Mouse (Mus musculus) left cerebral cortex, postnatal 4 days (tissue): ENCODE results near the gene Smarcal1. TPM values are rescaled to one million over a fixed set of nuclear protein-coding genes. Genes with fewer than 3 reads are reported as not detected.

Experiments used
- DNase-seq: peaks from one replicate; pipeline ENCODE4 v3.0.0-alpha.2; 2022
- intact Hi-C: fragments of 180-260 bp; cut with DNase I; formaldehyde crosslinking; loops from one replicate; pipeline ENCODE4 v1.15.1; 2025
- total RNA-seq, 2 experiments: library from RNA; stranded (reverse); gene quantifications; 2 replicates each; pipeline ENCODE4 v1.2.3; 2021

The Smarcal1 gene
- 10 to 100 TPM; 46.8 to 50.9 TPM for total RNA-seq

- intact Hi-C loops = no loop called here
- DNase-seq = peak; percentile 92
Observed at GRCm38 (mm10) chr1:72582947-72583731, at the start of gene Smarcal1. Smarcal1 (plus strand) TSS chr1:72583251.

DNA sequence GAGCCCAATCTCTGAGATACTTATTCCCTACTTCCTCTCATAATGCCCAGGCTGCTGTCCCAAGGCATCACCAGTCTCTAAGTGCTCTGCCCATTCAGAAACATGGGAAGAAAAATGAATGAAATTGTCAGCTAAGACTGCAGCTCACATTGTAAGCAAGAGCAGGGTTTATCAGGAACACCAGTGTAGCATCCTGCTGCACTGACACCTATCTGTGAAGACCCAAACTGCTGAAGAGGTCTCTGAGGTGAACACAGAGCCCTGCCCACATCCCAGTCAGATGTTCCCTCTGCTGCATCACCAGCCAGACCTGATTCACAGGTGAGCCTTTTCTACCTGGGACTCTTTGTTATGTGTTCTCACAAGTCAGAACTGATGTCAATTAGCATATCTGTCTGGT is 49.6 kb upstream of the Smarcal1 start:
- intact Hi-C loops = loop anchor here (5.0 kb wide), 1 partner anchor 41 kb away; no protein-coding TSS in a partner anchor
- no peak for DNase-seq

DNA sequence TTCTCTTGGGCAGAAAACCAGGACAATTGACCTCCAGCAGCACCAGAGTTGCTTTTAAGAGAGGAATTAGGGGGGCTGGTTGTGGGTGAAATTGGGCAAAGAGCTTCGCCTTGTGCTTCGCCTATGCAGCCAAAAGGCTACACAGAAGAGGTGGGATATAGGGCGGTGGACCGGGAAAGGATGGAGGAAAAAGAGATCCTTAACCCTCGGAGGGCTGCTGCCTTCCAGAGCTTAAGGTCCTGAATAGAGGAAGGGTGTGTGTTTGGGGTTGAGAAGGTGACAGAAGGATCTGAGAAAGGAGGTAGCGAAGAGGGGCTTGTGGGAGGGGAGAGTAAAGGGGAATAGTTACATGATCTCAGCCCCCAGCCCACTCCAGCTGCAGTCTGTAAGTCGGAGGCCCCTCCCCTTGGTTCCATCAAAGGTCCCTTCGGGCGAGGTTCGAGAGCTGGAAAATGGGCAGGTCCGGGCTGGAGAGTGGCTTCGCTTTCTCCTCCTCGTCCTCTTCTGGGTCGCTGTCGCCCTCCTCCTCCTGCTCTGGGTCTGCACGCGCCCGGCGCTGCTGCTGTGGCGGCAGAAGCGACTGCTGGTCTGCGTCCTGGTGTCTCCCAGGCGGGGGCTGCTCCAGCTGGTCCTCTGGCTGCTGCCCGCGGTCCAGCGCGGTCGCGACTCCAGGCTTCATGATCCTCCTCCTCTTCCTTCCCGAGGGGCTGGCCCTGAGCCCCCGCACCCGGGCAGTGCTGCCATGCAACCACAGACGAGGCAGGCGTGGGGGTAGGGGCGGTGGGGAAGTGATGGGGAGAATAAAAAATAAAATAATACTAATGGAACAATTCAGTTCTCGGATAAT is 47.1 kb upstream of the Smarcal1 start:
- intact Hi-C loops = loop anchor here (5.0 kb wide), 1 partner anchor 41 kb away; no protein-coding TSS in a partner anchor
- peak; percentile 72 for DNase-seq

DNA sequence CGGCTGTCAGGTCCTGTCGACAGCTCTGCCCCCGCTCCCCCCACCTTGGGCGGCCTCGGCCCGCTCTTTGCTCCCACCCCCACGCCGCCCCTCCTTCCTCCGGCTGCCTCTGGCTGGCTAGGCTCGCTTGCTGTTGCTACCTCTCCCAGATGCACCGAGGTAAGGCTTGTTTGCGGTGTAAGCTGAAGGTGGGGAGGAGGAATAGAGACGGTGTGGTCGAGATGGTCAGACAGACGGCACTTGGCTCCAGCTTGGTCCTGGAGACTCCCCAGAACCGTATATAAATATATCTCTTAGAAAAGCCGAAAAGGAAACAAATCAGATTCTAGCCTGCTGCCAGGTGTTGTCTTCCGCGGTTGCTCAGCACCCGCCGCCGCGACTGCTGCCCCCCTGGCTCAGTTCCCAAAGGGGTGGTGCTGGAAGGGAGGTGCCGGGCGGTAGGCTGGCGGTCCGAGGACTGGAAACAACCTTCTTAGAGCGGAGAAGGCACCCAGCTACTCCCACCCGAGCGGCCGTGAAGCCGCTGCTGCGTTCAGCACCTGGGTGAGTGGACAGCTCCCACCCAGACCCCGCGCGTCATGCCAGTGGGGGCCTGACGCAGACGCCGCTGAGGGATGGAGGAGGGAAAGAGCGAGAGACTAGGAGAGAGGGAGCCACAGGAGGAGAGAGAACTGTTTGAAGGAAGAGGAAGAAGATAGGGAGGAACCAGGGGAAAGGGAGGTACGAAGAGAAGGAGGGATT is 46.3 kb upstream of the Smarcal1 start, which contains the start of gene March4:
TSS of gene March4 (minus strand) at position 320 of the 741 bp plus-strand sequence.
- peak; percentile 88 for DNase-seq
- intact Hi-C loops = loop anchor here (5.0 kb wide), 1 partner anchor 41 kb away; no protein-coding TSS in a partner anchor

- intact Hi-C loops = loop anchor here (5.0 kb wide), 1 partner anchor 39 kb away; no protein-coding TSS in a partner anchor
- peak; percentile 8 for DNase-seq
Observed at GRCm38 (mm10) chr1:72538266-72538665, 44.8 kb upstream of the Smarcal1 start.

DNA sequence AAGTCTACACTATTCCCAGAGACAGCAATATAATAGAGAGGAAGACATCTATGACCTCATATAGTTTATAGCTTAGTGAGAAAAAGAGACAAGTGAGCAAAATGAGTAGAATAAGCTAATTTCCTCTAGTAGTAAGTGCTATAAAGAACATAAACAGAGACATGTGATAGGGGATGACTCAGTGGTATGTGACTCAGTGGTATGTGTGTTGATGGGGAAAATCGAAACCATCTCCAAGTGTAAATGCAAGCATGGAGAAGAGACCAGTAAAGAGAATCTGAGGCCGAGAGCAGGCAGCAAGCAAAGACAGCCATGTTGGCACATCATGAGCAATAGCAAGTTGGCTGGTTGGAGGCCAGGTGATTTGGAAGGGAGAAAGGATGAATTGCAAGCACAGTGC is 32.7 kb upstream of the Smarcal1 start:
- intact Hi-C loops = no loop called here

GRCm38 (mm10) chr1:72556471-72556870 is 26.6 kb upstream of the Smarcal1 start:
- DNase-seq = no peak
- intact Hi-C loops = no loop called here

More for the DNA sequence above, 32.7 kb upstream of the Smarcal1 start:
- no peak for DNase-seq

DNA sequence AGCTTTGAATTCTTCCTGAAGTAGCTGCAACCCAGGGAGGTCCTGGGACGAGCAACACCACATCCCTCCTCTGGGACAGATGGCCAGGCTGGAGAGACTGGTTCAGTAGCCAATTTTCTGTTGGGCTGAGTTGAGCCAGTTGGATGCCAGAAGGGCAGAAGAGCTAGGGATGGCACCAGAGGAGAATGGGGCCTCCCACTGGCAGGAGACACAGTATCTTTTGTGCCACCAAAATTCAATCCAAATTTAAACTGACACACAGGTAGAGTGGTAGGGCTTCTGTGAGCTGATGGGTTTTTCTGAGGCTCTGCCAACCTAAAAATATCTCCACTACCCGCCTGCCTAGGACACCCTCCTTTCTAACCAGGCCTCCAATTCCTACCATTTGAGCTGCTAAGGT is 24.4 kb upstream of the Smarcal1 start:
- intact Hi-C loops = no loop called here
- peak; percentile 20 for DNase-seq

- intact Hi-C loops = no loop called here
- no peak for DNase-seq
Observed at GRCm38 (mm10) chr1:72564334-72564962, 18.6 kb upstream of the Smarcal1 start.

DNA sequence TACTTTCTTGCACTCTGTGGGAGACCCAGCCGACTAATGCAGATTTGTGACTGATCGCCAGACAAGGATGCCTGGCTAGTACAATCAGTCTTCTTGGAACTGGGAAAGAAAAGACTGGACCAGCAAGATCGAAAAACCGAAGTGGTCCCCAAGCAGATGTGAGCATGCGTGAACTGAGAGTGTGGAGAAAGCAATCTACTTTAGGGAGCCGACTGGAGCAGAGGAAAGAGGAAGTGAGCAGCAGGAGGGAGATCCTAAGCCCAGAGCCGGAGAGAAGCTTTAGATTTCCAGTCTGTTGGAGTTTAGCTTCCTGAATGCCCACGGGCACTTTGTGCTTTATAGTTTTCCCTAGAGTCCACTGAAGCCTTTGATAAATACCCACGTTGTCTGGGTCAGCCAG is 16.0 kb upstream of the Smarcal1 start:
- intact Hi-C loops = no loop called here

GRCm38 (mm10) chr1:72568725-72569124 is 14.3 kb upstream of the Smarcal1 start:
- no peak for DNase-seq

More for the DNA sequence above, 16.0 kb upstream of the Smarcal1 start:
- DNase-seq = no peak

DNA sequence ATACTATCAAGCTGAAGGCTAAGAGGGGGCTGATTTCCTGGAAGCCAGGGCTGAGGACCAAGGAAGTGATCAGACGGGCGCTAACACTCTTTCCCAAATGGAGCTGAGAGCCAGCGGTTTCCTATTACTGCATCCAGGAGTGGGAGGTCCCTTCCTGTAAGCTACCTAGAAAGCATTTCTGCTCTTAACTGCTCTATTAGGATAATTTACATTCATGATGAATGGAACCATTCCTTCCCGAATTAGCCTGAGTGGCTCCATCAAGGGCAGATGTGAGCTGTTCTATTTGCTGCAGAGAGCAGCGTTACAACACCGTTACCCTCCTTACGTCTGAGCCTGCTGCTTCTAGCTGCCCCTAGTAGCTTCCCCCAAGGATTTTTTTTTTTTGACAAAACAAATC is 9.0 kb upstream of the Smarcal1 start:
- no peak for DNase-seq
- intact Hi-C loops = loop anchor here (10.0 kb wide), 1 partner anchor 99 kb away; no protein-coding TSS in a partner anchor

More at GRCm38 (mm10) chr1:72568725-72569124, 14.3 kb upstream of the Smarcal1 start:
- intact Hi-C loops = no loop called here

- intact Hi-C loops = loop anchor here (5.0 to 10.0 kb wide), 2 partner anchors 37 to 100 kb away; partner anchors contain the start of gene March4
- DNase-seq = no peak
Observed at GRCm38 (mm10) chr1:72574608-72575007, 8.4 kb upstream of the Smarcal1 start.

- intact Hi-C loops = loop anchor here (5.0 to 10.0 kb wide), 2 partner anchors 38 to 100 kb away; partner anchors contain the start of gene March4
- no peak for DNase-seq
Observed at GRCm38 (mm10) chr1:72575121-72575520, 7.9 kb upstream of the Smarcal1 start.

DNA sequence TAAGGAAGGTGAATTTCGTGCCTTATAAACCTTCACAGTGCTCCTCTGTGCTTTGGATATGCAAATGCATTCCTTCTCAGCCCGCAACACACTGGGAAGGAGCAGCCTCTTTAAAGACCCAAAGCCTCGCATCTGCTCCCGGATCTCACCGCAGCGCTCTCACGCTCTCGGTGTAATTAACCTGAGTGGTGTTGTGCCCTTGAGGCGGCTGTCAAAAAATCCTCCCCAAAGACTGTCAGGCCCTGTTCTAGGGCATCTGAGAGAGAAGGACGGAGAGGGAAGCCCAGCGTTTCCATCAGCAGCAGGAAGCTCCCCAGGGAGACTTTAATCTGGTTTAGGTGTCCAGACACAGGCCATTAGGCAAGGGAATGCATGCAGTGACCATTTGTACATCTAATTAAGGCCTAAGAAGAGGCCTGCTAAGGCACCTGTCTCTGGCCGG is 5.5 kb upstream of the Smarcal1 start:
- intact Hi-C loops = loop anchor here (5.0 to 10.0 kb wide), 2 partner anchors 40 to 103 kb away; partner anchors contain the start of gene March4
- DNase-seq = no peak

GRCm38 (mm10) chr1:72578351-72578750 is 4.7 kb upstream of the Smarcal1 start:
- intact Hi-C loops = loop anchor here (5.0 to 10.0 kb wide), 2 partner anchors 41 to 104 kb away; partner anchors contain the start of gene March4
- no peak for DNase-seq

- no peak for DNase-seq
- intact Hi-C loops = loop anchor here (5.0 to 10.0 kb wide), 2 partner anchors 42 to 104 kb away; partner anchors contain the start of gene March4
Observed at GRCm38 (mm10) chr1:72578806-72579205, 4.2 kb upstream of the Smarcal1 start.

DNA sequence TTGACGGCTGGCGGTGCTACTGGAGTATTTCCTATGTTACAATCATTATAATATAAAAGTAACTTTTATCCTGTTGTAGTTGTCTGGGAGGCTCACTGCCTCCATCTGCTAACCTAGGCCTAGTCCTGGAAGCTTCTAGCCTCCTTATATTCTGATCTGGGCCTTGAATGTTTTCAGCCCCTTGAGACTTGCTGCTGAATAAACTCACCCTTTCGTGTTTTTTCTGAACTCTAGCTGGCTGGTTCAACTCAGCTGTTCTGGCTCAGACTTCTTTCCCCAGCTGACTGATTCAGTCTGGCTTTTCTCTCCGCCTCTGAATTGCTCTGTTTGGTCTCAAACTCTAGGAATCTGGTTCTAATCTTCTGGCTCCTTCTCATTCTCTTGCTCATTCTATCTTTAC is 855 bp downstream of the Smarcal1 start:
- DNase-seq = no peak

More for the DNA sequence above, 855 bp downstream of the Smarcal1 start:
- intact Hi-C loops = no loop called here
